Mouse (Mus musculus) stomach, postnatal 0 days (tissue): Measurements from ENCODE around the gene Gm21987.

ENCODE experiments used
- CTCF ChIP-seq: IDR thresholded peaks from 2 replicates; pipeline ENCODE4 v1.5.1; 2016; ENCODE audit warnings: antibody characterized with exemption, low read depth, mild to moderate bottlenecking, moderate library complexity
- EP300 ChIP-seq: optimal IDR thresholded peaks from 2 replicates; pipeline ENCODE3; 2016; ENCODE audit warnings: antibody characterized with exemption

GRCm38 (mm10) chr16:38408416-38408815 lies 61.6 kb downstream of the Gm21987 start:
- TF ChIP-seq CTCF (no peak), EP300 (no peak)
